8 mouse cellular contexts compared by ENCODE assay signal in genomic region chr2:58565267-58565666, GRCm38 (mm10). TPM values are rescaled to one million over a fixed set of nuclear protein-coding genes. Genes with fewer than 3 reads are reported as not detected.
A peak's percentile ranks its signal among the peaks of the same experiment; 100 is the strongest.
DNase-seq lines count a peak whose midpoint lies in the region; ATAC-seq lines count a peak whose summit lies in the region.

No protein-coding gene starts in this region.

- H3K4me3 ChIP-seq in kidney, embryonic 14.5 days (ENCODE audit: low read length), result peak overlapping the region; percentile 90
- peak overlapping the region; percentile 91 for H3K4me3 ChIP-seq in embryonic facial prominence, embryonic 12.5 days
- peak overlapping the region; percentile 88 for H3K4me3 ChIP-seq in heart, embryonic 11.5 days (ENCODE audit: low read depth, low read length)
- peak overlapping the region; percentile 92 for H3K4me3 ChIP-seq in midbrain, embryonic 10.5 days

- H3K4me1 ChIP-seq in kidney, embryonic 14.5 days (ENCODE audit: control insufficient read depth, insufficient read depth, low read length), result peaks cover 24% of the 10 kb centered on the region
- H3K4me1 ChIP-seq in embryonic facial prominence, embryonic 12.5 days, result peaks cover 30% of the 10 kb centered on the region
- peaks cover 39% of the 10 kb centered on the region for H3K4me1 ChIP-seq in heart, embryonic 11.5 days (ENCODE audit: control insufficient read depth, insufficient read depth, low read length)
- H3K4me1 ChIP-seq in midbrain, embryonic 10.5 days, result peaks cover 63% of the 10 kb centered on the region

- H3K27me3 ChIP-seq in kidney, embryonic 14.5 days (ENCODE audit: control insufficient read depth, insufficient read depth, low read length), result no peaks in the 10 kb centered on the region
- no peaks in the 10 kb centered on the region for H3K27me3 ChIP-seq in embryonic facial prominence, embryonic 12.5 days
- no peaks in the 10 kb centered on the region for H3K27me3 ChIP-seq in heart, embryonic 11.5 days (ENCODE audit: control insufficient read depth, insufficient read depth, low read length)
- H3K27me3 ChIP-seq in midbrain, embryonic 10.5 days (ENCODE audit: low read depth, poor library complexity, severe bottlenecking), result no peaks in the 10 kb centered on the region

- 62% methylated on average over 6 of the region's 6 CpGs for WGBS in kidney, embryonic 14.5 days
- WGBS in embryonic facial prominence, embryonic 12.5 days, result 70% methylated on average over 6 of the region's 6 CpGs
- WGBS in heart, embryonic 11.5 days (ENCODE audit: insufficient replicate concordance), result 30% methylated on average over 6 of the region's 6 CpGs
- 71% methylated on average over 6 of the region's 6 CpGs for WGBS in midbrain, embryonic 10.5 days

- no peaks in the 10 kb centered on the region for H3K9me3 ChIP-seq in kidney, embryonic 14.5 days (ENCODE audit: control insufficient read depth, low read length)
- H3K9me3 ChIP-seq in embryonic facial prominence, embryonic 12.5 days, result no peaks in the 10 kb centered on the region
- no peaks in the 10 kb centered on the region for H3K9me3 ChIP-seq in heart, embryonic 11.5 days (replicated peaks; ENCODE audit: control insufficient read depth, low read length)
- H3K9me3 ChIP-seq in midbrain, embryonic 10.5 days (replicated peaks), result no peaks in the 10 kb centered on the region

- no peak for DNase-seq in kidney, adult 8-10 months
- peak; percentile 56 for DNase-seq in left cerebral cortex, adult 11 months (ENCODE audit: low spot score)
- DNase-seq in midbrain, embryonic 10.5 days (ENCODE audit: low spot score), result no peak
- DNase-seq in embryo, embryonic 9.5 days (ENCODE audit: extremely low spot score), result no peak
- no peak for DNase-seq in layer of hippocampus, adult 11-12 months (ENCODE audit: low spot score)

- peak overlapping the region; percentile 73 for H3K4me2 ChIP-seq in kidney, embryonic 14.5 days (replicated peaks; ENCODE audit: low read depth, low read length)
- H3K4me2 ChIP-seq in embryonic facial prominence, embryonic 12.5 days (replicated peaks), result peak overlapping the region; percentile 61
- H3K4me2 ChIP-seq in heart, embryonic 11.5 days, result peak overlapping the region; percentile 85

- no peak overlapping the region for H3K9ac ChIP-seq in kidney, embryonic 14.5 days (ENCODE audit: low read depth, low read length)
- H3K9ac ChIP-seq in embryonic facial prominence, embryonic 12.5 days, result 0 out of 2 replicates have a peak overlapping the region, but pooled peaks have one; percentile 1
- peak overlapping the region; percentile 94 for H3K9ac ChIP-seq in heart, embryonic 11.5 days (ENCODE audit: low read depth, low read length)

- no peaks in the 10 kb centered on the region for H3K36me3 ChIP-seq in kidney, embryonic 14.5 days (ENCODE audit: control insufficient read depth, insufficient read depth, low read length)
- H3K36me3 ChIP-seq in embryonic facial prominence, embryonic 12.5 days, result no peaks in the 10 kb centered on the region
- H3K36me3 ChIP-seq in heart, embryonic 11.5 days (ENCODE audit: control insufficient read depth, insufficient read depth, low read length), result no peaks in the 10 kb centered on the region
- no peaks in the 10 kb centered on the region for H3K36me3 ChIP-seq in midbrain, embryonic 10.5 days

- no peak overlapping the region for H3K27ac ChIP-seq in kidney, embryonic 14.5 days (ENCODE audit: low read depth, low read length)
- no peak overlapping the region; the same call in 1 of the 2 replicates for H3K27ac ChIP-seq in embryonic facial prominence, embryonic 12.5 days
- H3K27ac ChIP-seq in heart, embryonic 11.5 days (ENCODE audit: low read depth, low read length), result peak overlapping the region; percentile 97
- no peak overlapping the region for H3K27ac ChIP-seq in midbrain, embryonic 10.5 days (replicated peaks)

- no peak for ATAC-seq in kidney, embryonic 14.5 days (ENCODE audit: low FRiP score, low TSS enrichment)
- no peak for ATAC-seq in embryonic facial prominence, embryonic 12.5 days (ENCODE audit: insufficient number of reproducible peaks, insufficient read depth, low FRiP score, low TSS enrichment)
- ATAC-seq in heart, embryonic 11.5 days (replicated peaks; ENCODE audit: insufficient number of reproducible peaks, low FRiP score, low TSS enrichment), result no peak

RNA-seq across cellular contexts. Expression of gene Acvr1, which starts 1.7 kb away (rescaled TPM):
- polyA plus RNA-seq in kidney, embryonic 14.5 days (2014; fragmentation: Nextera tagmentation; extraction: Ambion mirVana), result 7.0 and 7.9 TPM in 2 replicates
- polyA plus RNA-seq in embryonic facial prominence, embryonic 12.5 days (2016; fragmentation: Nextera tagmentation; extraction: Ambion mirVana), result 7.9 and 8.1 TPM in 2 replicates
- 11.8 and 12.9 TPM in 2 replicates for polyA plus RNA-seq in heart, embryonic 11.5 days (2014; fragmentation: Nextera tagmentation; extraction: Ambion mirVana)
- polyA plus RNA-seq in midbrain, embryonic 10.5 days (2016; fragmentation: Nextera tagmentation; extraction: Ambion mirVana), result 2.9 and 3.2 TPM in 2 replicates

RNA-seq across cellular contexts. Expression of gene Upp2, which starts 1.8 kb away (rescaled TPM):
- 5.9 and 10.1 TPM in 2 replicates for polyA plus RNA-seq in kidney, embryonic 14.5 days (2014; fragmentation: Nextera tagmentation; extraction: Ambion mirVana)
- 10.8 and 12.9 TPM in 2 replicates for polyA plus RNA-seq in embryonic facial prominence, embryonic 12.5 days (2016; fragmentation: Nextera tagmentation; extraction: Ambion mirVana)
- polyA plus RNA-seq in heart, embryonic 11.5 days (2014; fragmentation: Nextera tagmentation; extraction: Ambion mirVana), result 8.4 and 8.6 TPM in 2 replicates
- polyA plus RNA-seq in midbrain, embryonic 10.5 days (2016; fragmentation: Nextera tagmentation; extraction: Ambion mirVana), result 3.0 and 5.3 TPM in 2 replicates
